Mouse (Mus musculus) limb, embryonic 14.5 days (tissue): ENCODE measurements at regions not wholly inside any gene's neighbourhood (a gene's known extent, or its start where the extent isn't known, plus 50 kb on each side); places are given as distances from the start of the nearest gene placed in this dataset.

Experiments used
- ATAC-seq: fragments of 200-750 bp; cut with Nextera tagmentation; 2 replicates; pipeline ENCODE4 v1.8.0; 2017; ENCODE audit warnings: low read depth, moderate number of reproducible peaks, moderate TSS enrichment; ENCODE audit not compliant: low FRiP score
- DNase-seq: peaks from one replicate; pipeline ENCODE4 v3.0.0-alpha.2; 2015; ENCODE audit warnings: low spot score
- H3K27ac ChIP-seq: fragments of 300-500 bp; sonication (generic); replicated peaks from 2 replicates; pipeline ENCODE4 v1.5.1; 2014; ENCODE audit warnings: low read depth, mild to moderate bottlenecking, low read length, moderate library complexity, mixed read lengths
- H3K27me3 ChIP-seq: fragments of 300-500 bp; sonication (generic); 2 replicates; pipeline ENCODE4 v1.6.1; 2014; ENCODE audit warnings: low read length, mixed read lengths; ENCODE audit not compliant: control insufficient read depth, insufficient read depth
- H3K36me3 ChIP-seq: fragments of 300-500 bp; sonication (generic); 2 replicates; pipeline ENCODE4 v1.6.1; 2014; ENCODE audit warnings: mild to moderate bottlenecking, low read length, moderate library complexity, mixed read lengths; ENCODE audit not compliant: control insufficient read depth, insufficient read depth
- H3K4me1 ChIP-seq: fragments of 300-500 bp; sonication (generic); 2 replicates; pipeline ENCODE4 v1.6.1; 2014; ENCODE audit warnings: antibody characterized with exemption, low read length, mixed read lengths; ENCODE audit not compliant: control insufficient read depth, insufficient read depth
- H3K4me2 ChIP-seq: fragments of 300-500 bp; sonication (generic); replicated peaks from 2 replicates; pipeline ENCODE4 v1.6.1; 2014; ENCODE audit warnings: low read depth, mild to moderate bottlenecking, low read length, moderate library complexity; ENCODE audit not compliant: severe bottlenecking
- H3K4me3 ChIP-seq: fragments of 300-500 bp; sonication (generic); replicated peaks from 2 replicates; pipeline ENCODE4 v1.5.1; 2014; ENCODE audit warnings: low read length
- H3K9ac ChIP-seq: fragments of 300-500 bp; sonication (generic); 2 replicates; pipeline ENCODE4 v1.6.1; 2014; ENCODE audit warnings: mild to moderate bottlenecking, low read depth, low read length, moderate library complexity; ENCODE audit not compliant: severe bottlenecking
- H3K9me3 ChIP-seq: fragments of 300-500 bp; sonication (generic); 2 replicates; pipeline ENCODE4 v1.6.1; 2016; ENCODE audit warnings: low read length; ENCODE audit not compliant: control insufficient read depth
- POLR2A ChIP-seq: fragments of 200-500 bp; IDR thresholded peaks from 2 replicates; pipeline ENCODE4 v1.8.0; 2012; ENCODE audit warnings: inconsistent platforms, mild to moderate bottlenecking, moderate library complexity, borderline replicate concordance; ENCODE audit not compliant: insufficient read depth, insufficient read length; ENCODE audit errors: extremely low read depth
- WGBS: fragments of 180-500 bp; shearing (Covaris S2); extraction: QIAGEN DNeasy Blood & Tissue Kit; methylation state at CpG from one replicate; pipeline ENCODE4 v1.1.7; 2014; 5-methylcytosine and 5-hydroxymethylcytosine counted together

DNA sequence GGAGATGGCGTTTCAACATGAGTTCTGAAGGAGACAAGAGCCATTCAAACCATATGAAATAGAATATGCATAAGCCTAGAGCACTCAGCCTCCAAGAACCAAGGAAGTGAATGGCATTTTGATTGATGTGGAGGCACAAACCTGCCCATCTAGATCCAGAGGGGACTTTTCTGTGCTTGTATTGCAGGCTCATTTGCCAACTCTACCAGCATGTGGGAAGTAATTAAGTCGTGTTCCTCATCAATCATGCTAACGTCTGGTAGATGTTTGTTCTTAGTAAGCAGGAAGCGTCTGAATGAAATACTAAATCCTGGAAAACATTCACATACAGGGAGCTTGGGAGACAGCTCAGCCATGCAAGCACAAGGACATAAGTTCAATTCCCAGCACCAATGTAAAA is 499.9 kb downstream of the Pdcd6ip start:
- no peak overlapping the region for H3K4me2 ChIP-seq
- TF ChIP-seq POLR2A: no peak
- no peak for DNase-seq
- ATAC-seq: no peak
- no peaks in the 10 kb centered on the region for H3K9me3 ChIP-seq
- H3K9ac ChIP-seq: no peak overlapping the region
- H3K27ac ChIP-seq: no peak overlapping the region
- no peaks in the 10 kb centered on the region for H3K27me3 ChIP-seq
- H3K4me1 ChIP-seq: no peaks in the 10 kb centered on the region
- WGBS: 41% methylated on average over 4 of the region's 4 CpGs
- H3K4me3 ChIP-seq: no peak overlapping the region
- no peaks in the 10 kb centered on the region for H3K36me3 ChIP-seq

DNA sequence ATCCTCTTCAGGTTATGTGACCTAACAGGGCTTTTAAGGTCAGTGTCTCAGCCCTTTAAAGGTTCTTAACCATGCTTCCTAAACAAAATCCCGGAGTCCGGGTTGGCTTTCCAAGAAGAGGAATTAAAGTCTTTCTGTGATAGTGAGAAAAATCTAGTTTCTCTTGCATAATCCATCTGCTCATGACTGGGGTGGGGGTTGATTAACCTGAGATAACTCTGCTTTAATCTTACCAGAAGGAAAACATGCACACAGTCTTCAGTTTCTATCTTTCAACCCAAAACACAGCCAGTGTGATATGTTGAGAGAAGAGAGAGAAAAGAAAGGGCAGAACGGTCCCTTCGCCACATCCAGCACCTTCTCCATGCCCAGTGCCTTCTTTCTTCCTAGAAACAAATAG is 508.8 kb downstream of the Pdcd6ip start:
- WGBS: 91% methylated on average over 4 of the region's 4 CpGs
- H3K4me2 ChIP-seq: no peak overlapping the region
- no peaks in the 10 kb centered on the region for H3K36me3 ChIP-seq
- no peak overlapping the region for H3K9ac ChIP-seq
- H3K27ac ChIP-seq: no peak overlapping the region
- H3K4me3 ChIP-seq: no peak overlapping the region
- no peaks in the 10 kb centered on the region for H3K9me3 ChIP-seq
- no peak for DNase-seq
- H3K27me3 ChIP-seq: no peaks in the 10 kb centered on the region
- no peaks in the 10 kb centered on the region for H3K4me1 ChIP-seq
- TF ChIP-seq POLR2A: no peak
- ATAC-seq: no peak

DNA sequence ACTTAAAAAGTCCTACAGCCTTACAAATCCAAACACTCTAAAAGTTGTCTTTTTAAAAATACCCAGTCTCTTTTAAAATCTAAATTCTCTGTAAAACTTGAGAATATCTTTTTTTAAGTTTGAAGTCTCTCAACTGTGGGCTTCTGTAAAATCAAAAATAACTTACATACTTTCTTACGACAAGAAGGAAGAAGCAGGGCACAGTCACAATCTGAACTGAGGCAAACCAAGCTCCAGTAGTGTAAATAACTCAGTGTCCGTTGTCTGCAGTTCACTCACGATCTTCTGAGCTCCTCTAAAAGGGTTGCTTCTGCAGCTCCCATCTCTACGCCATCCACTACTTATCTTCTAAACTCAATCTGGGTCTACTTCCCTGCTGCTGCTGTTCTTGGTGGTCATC is 512.5 kb downstream of the Pdcd6ip start:
- Histone ChIP-seq H3K4me3 (no peak overlapping the region), H3K27me3 (no peaks in the 10 kb centered on the region), H3K4me2 (no peak overlapping the region), H3K36me3 (no peaks in the 10 kb centered on the region), H3K4me1 (no peaks in the 10 kb centered on the region), H3K9me3 (no peaks in the 10 kb centered on the region), H3K9ac (no peak overlapping the region), H3K27ac (no peak overlapping the region)
- TF ChIP-seq POLR2A: no peak
- DNase-seq: no peak
- 87% methylated on average over 4 of the region's 4 CpGs for WGBS
- no peak for ATAC-seq

DNA sequence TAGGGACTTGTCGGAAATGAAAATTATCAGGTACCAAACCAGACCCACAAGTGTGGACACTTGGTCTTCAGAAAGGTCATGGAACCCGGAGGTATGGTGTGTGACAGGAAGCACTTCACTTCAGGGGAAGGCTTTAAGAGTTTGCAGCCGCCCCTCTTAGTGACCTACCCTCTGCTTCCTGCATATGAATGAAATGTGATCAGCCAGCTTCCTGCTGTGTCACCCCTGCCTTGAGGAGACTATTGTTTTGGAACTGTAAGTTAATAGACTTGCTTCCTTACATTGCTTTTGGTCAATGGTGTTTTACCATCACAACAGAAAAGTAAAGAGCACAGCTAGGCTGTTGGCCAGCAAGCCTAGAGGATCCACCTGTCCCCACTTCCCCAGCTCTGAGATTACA is 515.3 kb downstream of the Pdcd6ip start:
- H3K27me3 ChIP-seq: no peaks in the 10 kb centered on the region
- no peak overlapping the region for H3K4me3 ChIP-seq
- H3K9ac ChIP-seq: no peak overlapping the region
- no peak for DNase-seq
- no peak overlapping the region for H3K27ac ChIP-seq
- no peak for TF ChIP-seq POLR2A
- H3K4me1 ChIP-seq: no peaks in the 10 kb centered on the region
- no peak for ATAC-seq
- H3K9me3 ChIP-seq: no peaks in the 10 kb centered on the region
- 65% methylated on average over 3 of the region's 3 CpGs for WGBS
- H3K36me3 ChIP-seq: no peaks in the 10 kb centered on the region
- no peak overlapping the region for H3K4me2 ChIP-seq

DNA sequence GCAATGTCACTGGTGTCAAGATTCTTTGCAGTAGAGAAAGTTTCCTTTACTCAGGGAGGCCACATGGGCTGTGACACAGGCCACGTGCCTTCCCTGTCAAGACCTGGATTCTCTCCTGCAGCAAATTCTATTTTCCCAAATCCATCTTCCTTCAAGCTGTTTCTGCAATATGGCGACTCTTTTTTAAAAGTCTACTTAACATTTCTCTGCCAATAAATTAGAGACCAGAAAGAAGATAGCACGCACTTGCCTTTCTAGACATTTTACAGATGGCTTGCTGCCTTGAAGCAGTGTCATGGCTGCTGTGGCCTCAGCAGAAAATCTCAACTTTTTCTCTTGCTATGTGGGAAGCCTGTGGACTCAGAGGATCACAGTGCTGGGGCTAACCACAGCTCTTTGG is 516.9 kb downstream of the Pdcd6ip start:
- Histone ChIP-seq H3K9ac (no peak overlapping the region), H3K4me1 (no peaks in the 10 kb centered on the region), H3K4me3 (no peak overlapping the region), H3K4me2 (no peak overlapping the region), H3K36me3 (no peaks in the 10 kb centered on the region), H3K27ac (no peak overlapping the region), H3K27me3 (no peaks in the 10 kb centered on the region), H3K9me3 (no peaks in the 10 kb centered on the region)
- no peak for TF ChIP-seq POLR2A
- WGBS: 82% methylated on average over 3 of the region's 3 CpGs
- no peak for ATAC-seq
- DNase-seq: no peak

DNA sequence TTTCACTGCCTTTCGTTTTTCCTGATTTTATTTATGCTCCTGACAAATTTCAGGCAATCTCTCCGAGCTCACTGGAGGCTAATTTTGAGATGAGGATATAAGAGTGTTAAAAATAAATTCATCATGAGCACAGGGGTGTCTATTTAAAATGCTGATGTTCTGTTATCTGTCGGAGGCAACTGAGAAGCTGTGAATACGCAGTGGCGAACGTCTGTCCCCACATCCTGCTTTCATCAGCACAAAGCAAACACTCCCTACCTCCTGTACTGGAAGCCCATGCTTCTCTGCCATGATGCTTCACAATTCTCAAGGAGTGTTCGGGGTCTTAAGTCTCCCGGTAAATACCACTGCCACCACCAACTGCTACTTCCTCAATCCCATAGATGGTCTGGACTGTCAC is 526.9 kb downstream of the Pdcd6ip start:
- H3K9me3 ChIP-seq: no peaks in the 10 kb centered on the region
- no peaks in the 10 kb centered on the region for H3K36me3 ChIP-seq
- WGBS: 73% methylated on average over 8 of the region's 8 CpGs
- ATAC-seq (no peak), DNase-seq (no peak)
- H3K4me2 ChIP-seq: no peak overlapping the region
- no peak for TF ChIP-seq POLR2A
- no peak overlapping the region for H3K4me3 ChIP-seq
- no peaks in the 10 kb centered on the region for H3K27me3 ChIP-seq
- no peak overlapping the region for H3K9ac ChIP-seq
- H3K4me1 ChIP-seq: no peaks in the 10 kb centered on the region
- H3K27ac ChIP-seq: no peak overlapping the region
